Mouse (Mus musculus): Measurements from ENCODE around the gene Wdr20.

DNA sequence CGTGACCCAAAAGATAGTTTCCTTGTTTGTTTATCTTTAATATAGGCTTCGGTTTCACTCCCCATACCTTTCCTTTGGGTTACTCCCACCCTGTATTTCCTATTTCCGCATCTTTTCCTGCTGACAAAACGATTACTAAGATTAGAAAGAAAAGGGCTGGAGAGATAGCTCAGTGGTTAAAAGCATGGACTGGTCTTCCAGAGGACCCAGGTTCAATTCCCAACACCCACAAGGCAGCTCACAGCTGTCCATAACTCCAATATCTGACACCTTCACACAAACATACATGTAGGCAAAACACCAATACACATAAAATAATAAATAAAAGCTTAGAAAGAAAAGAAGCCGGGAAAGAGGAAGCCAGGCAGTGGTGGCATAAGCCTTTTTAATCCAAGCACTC is 40.3 kb upstream of the Wdr20 start:
- TF ChIP-seq POLR2AphosphoS5 (IDR thresholded peaks at IDR 0.05; ENCODE audit: insufficient replicate concordance, low read depth, low read length) (no peak), CTCF (IDR thresholded peaks at IDR 0.05; ENCODE audit: low read depth, low read length) (no peak), TAL1 (conservative IDR thresholded peaks at IDR 0.05; ENCODE audit: low read depth, low read length) (no peak), GATA1 (IDR thresholded peaks at IDR 0.05; ENCODE audit: borderline replicate concordance, low read length) (no peak), GATA2 (IDR thresholded peaks at IDR 0.05; ENCODE audit: borderline replicate concordance, low read depth, low read length) (no peak)
